Mouse (Mus musculus): ENCODE measurements around the gene Grk6. TPM values are rescaled to one million over a fixed set of nuclear protein-coding genes. Genes with fewer than 3 reads are reported as not detected.

The Grk6 gene
- polyA plus RNA-seq, 1 experiment, result 109 TPM

DNA sequence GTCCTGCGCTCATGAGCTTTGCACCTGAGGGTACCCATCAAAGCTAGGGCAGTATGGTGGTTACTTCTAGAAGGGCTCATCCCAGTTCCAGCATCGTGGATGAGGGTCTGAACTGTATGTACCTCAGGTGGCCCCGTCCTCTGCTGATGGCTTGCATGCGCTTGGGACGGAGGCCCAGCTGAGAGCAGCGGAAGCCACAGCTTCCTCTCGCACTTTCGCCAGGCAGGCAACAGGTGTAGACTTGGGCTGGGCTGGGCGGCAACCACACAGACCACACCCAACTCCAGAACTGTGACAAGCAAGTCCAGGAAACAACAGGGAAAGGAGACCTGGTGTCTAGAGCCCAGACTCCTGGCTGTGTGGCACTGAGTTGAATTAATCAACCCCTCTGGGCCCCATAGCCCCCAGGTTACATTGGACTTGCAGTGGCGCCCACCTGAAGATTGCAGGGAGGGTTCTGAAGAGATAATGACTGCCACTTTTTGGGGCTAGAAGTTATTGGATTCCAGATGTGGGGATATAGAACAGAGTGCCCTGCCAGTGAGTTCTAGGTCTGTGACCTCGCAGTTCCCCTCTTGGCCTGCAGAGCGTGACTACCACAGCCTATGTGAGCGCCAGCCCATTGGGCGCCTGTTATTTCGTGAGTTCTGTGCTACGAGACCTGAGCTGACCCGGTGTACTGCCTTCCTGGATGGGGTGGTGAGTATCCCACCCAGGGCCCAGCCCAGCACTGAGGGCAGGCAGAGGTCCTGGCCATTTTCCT is 5.0 kb downstream of the Grk6 start:
- TF ChIP-seq POLR2A (IDR thresholded peaks at IDR 0.05; ENCODE audit: borderline replicate concordance, control insufficient read depth, low read depth, low read length) (peak; percentile 77; the same call in 1 of the 2 replicates), CTCF (IDR thresholded peaks at IDR 0.05; ENCODE audit: control insufficient read depth, insufficient read depth, low read length) (no peak)
- Histone ChIP-seq H3K27ac (ENCODE audit: control insufficient read depth, insufficient read depth, low read depth, low read length, poor library complexity) (peak overlapping the region; percentile 79), H3K4me1 (ENCODE audit: control insufficient read depth, insufficient read depth, low read length) (peaks cover 14% of the 10 kb centered on the region; the same call in 1 of the 2 replicates), H3K4me3 (replicated peaks; ENCODE audit: control insufficient read depth, low read depth, low read length) (peak overlapping the region; percentile 33)
- WGBS, result 40% methylated on average over 17 of the region's 17 CpGs

DNA sequence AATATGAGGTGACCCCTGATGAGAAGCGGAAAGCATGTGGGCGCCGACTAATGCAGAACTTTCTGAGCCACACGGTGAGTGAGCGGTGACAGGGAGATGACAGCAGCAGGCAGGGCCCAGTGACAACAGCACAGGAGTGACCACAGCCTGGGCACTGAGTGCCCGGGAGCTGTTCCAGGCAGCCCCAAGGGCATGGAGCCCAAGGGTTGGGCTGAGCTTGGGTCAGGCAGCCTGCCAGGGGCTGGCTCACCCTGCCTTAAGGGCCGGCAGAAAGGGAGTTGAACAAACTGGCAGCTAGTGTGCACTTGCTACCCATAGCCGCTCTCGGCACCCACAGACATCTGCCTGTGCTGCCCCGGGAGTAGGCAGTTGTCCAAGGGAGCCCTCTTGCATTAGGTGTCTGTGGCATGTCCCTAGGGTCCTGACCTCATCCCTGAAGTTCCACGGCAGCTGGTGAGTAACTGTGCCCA is 5.7 kb downstream of the Grk6 start:
- peak overlapping the region; percentile 7 for H3K27ac ChIP-seq (ENCODE audit: control insufficient read depth, insufficient read depth, low read depth, low read length, poor library complexity)
- H3K4me3 ChIP-seq (replicated peaks; ENCODE audit: control insufficient read depth, low read depth, low read length), result no peak overlapping the region
- H3K4me1 ChIP-seq (ENCODE audit: control insufficient read depth, insufficient read depth, low read length), result peaks cover 14% of the 10 kb centered on the region; the same call in 1 of the 2 replicates
- 80% methylated on average over 11 of the region's 11 CpGs for WGBS
- no peak for TF ChIP-seq CTCF (IDR thresholded peaks at IDR 0.05; ENCODE audit: control insufficient read depth, insufficient read depth, low read length)
- no peak for TF ChIP-seq POLR2A (IDR thresholded peaks at IDR 0.05; ENCODE audit: borderline replicate concordance, control insufficient read depth, low read depth, low read length)

DNA sequence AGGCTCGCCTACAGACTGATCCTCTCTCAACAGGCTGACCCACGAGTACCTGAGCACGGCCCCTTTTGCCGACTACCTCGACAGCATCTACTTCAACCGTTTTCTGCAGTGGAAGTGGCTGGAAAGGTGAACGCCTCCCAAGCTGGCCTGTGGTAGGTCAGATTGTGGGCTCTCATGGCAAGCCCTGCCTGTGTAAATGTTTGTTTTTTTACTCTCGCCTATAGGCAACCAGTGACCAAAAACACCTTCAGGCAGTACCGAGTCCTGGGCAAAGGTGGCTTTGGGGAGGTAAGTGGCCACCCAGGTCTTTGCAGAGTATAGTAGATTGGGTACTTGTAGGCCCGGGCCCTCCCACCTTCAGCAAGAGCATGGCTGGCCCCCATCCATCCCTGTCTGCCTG is 6.4 kb downstream of the Grk6 start:
- TF ChIP-seq POLR2A (IDR thresholded peaks at IDR 0.05; ENCODE audit: borderline replicate concordance, control insufficient read depth, low read depth, low read length), result no peak
- TF ChIP-seq CTCF (IDR thresholded peaks at IDR 0.05; ENCODE audit: control insufficient read depth, insufficient read depth, low read length), result no peak
- 88% methylated on average over 10 of the region's 10 CpGs for WGBS
- Histone ChIP-seq H3K4me1 (ENCODE audit: control insufficient read depth, insufficient read depth, low read length) (peaks cover 14% of the 10 kb centered on the region; the same call in 1 of the 2 replicates), H3K4me3 (replicated peaks; ENCODE audit: control insufficient read depth, low read depth, low read length) (no peak overlapping the region), H3K27ac (ENCODE audit: control insufficient read depth, insufficient read depth, low read depth, low read length, poor library complexity) (no peak overlapping the region)

DNA sequence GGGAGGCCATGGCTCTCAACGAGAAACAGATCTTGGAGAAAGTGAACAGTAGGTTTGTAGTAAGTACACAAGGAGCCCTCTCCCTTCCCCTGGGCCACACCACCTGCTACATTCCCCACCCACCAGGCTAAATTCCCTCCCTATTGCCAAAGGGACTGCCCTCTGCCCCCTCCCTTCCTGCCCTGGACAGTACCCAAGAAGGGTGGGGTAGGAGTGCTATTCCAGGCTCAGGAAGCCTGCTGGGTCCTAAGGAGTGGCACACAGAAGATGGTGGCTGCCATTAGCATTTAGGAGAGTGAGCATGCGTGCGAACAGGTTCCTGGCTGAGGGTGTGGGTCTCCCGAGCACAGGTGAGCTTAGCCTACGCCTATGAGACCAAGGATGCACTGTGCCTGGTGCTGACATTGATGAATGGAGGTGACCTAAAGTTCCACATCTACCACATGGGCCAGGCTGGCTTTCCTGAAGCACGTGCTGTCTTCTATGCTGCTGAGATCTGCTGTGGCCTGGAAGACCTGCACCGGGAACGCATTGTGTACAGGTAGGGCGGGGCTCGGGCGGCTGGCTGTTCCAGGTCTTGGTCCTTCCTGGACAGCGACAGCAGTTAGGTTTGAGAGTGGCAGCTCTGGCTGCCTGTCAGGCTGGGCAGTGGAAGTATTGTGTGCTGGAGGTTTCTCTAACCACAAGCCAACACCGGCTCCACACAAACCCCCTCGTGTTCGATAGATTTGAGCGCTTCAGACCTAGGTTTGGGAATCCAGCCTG is 7.1 kb downstream of the Grk6 start:
- no peak for TF ChIP-seq POLR2A (IDR thresholded peaks at IDR 0.05; ENCODE audit: borderline replicate concordance, control insufficient read depth, low read depth, low read length)
- no peak overlapping the region for H3K4me3 ChIP-seq (replicated peaks; ENCODE audit: control insufficient read depth, low read depth, low read length)
- peaks cover 12% of the 10 kb centered on the region; the same call in 1 of the 2 replicates for H3K4me1 ChIP-seq (ENCODE audit: control insufficient read depth, insufficient read depth, low read length)
- H3K27ac ChIP-seq (ENCODE audit: control insufficient read depth, insufficient read depth, low read depth, low read length, poor library complexity), result no peak overlapping the region
- WGBS, result 91% methylated on average over 16 of the region's 16 CpGs

DNA sequence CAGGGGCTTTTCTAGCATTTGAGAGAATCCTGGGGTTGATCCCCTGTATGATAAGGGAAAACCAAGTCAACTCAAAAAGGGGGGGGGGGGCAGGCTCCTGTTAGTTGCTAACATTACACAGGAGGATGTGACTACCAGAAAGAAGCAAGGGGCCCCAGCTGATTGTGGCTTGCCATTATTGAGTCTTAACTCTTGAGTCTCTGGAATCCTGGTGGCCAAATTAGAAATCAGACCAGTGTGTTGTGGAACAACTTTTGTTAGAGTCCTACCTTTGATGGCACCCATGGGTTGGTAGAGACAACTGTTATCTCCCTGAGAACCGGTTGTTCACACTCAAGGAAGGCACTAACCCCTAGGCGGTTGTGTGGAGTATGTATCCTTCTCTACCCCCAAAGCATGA is 18.1 kb downstream of the Grk6 start:
- Histone ChIP-seq H3K4me1 (ENCODE audit: control insufficient read depth, insufficient read depth, low read length) (peaks cover 8% of the 10 kb centered on the region), H3K27ac (ENCODE audit: control insufficient read depth, insufficient read depth, low read depth, low read length, poor library complexity) (no peak overlapping the region), H3K4me3 (replicated peaks; ENCODE audit: control insufficient read depth, low read depth, low read length) (no peak overlapping the region)
- WGBS, result 68% methylated on average over 2 of the region's 2 CpGs
- no peak for TF ChIP-seq CTCF (IDR thresholded peaks at IDR 0.05; ENCODE audit: control insufficient read depth, insufficient read depth, low read length)
- no peak for TF ChIP-seq POLR2A (IDR thresholded peaks at IDR 0.05; ENCODE audit: borderline replicate concordance, control insufficient read depth, low read depth, low read length)

DNA sequence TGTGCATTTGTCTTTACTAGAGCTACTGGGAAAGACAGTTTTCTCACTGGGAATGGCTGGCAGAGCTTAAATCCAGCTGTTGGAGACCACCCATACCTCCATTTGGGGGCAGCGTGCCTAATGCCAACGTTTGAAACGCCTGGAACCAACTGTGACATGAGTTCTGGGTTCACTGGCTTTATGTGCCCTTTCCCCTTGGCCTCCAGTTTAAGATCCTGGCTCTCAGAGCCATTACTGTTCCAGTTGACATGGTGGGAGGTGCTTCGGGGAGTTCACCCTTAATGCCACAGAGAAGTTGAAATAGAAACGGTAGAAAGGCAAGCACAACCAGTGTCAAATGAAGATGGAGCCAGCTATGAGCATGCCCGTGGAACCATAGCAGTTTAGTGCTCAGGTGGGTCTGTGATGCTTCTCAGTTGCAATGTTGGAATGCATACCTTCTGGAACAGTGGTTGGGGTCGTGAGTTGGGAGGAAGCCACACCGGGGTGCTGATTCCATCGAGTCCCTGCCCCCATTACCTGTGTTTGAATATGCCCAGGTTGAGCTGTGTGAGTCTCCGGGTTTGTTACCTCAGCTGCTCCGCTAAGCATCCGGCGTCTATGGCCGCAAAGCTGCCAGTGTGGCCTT is 18.6 kb downstream of the Grk6 start:
- H3K4me3 ChIP-seq (replicated peaks; ENCODE audit: control insufficient read depth, low read depth, low read length), result no peak overlapping the region

DNA sequence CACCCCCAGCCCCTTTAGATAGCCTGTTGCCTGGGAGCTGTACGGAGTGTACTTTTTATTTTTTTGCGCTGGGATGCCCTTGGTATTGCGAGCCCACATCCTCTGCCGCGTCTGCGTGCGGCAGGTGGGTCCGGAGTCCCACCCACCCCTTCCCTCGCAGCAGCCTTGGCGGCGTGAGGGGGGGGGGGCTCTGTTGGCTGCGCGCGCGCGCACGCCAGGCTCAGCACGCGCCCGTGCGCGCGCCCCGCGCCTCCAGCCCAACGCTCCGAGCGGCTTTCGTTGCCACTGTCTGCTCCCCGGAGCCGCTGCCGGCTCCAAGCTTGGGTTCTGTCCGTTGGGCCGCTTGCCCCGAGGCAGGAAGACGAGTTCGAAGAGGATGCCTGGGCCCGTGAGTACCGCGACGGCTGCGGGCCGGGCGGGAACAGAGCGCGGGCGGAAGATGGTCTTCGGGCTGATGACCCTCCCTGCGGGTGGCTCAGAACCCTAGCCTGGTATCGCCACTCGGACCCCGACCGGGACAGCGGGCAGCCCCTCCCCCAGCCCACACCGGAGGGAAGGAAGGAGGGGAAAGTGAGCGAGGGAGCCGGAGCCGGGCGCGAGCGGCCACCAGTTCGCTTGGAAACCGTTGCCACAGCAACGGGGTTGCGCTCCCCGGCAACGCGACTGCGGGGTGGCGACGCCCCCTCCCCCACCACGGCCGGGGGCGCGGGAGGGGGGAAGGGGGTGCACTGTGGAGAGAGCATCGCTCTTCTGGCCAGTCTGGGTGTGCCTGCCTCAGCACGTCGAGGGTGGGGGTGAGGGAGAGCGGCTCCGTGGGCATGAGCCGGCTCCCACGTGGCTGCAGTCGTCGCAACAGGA is 19.4 kb downstream of the Grk6 start, which contains the start of gene Prr7:
Gene Prr7 (plus strand): TSS at position 241 of the 858 bp plus-strand sequence.
- Histone ChIP-seq H3K4me1 (ENCODE audit: control insufficient read depth, insufficient read depth, low read length) (peaks cover 8% of the 10 kb centered on the region), H3K4me3 (replicated peaks; ENCODE audit: control insufficient read depth, low read depth, low read length) (peak within 1 kb of the TSS; percentile 46), H3K27ac (ENCODE audit: control insufficient read depth, insufficient read depth, low read depth, low read length, poor library complexity) (peak within 1 kb of the TSS; percentile 56)
- WGBS, result 1% methylated on average over 84 of the region's 84 CpGs
- TF ChIP-seq CTCF (IDR thresholded peaks at IDR 0.05; ENCODE audit: control insufficient read depth, insufficient read depth, low read length) (no peak), POLR2A (IDR thresholded peaks at IDR 0.05; ENCODE audit: borderline replicate concordance, control insufficient read depth, low read depth, low read length) (no peak)

More for the DNA sequence above, 18.6 kb downstream of the Grk6 start:
- TF ChIP-seq CTCF (IDR thresholded peaks at IDR 0.05; ENCODE audit: control insufficient read depth, insufficient read depth, low read length) (no peak; the same call in 1 of the 2 replicates), POLR2A (IDR thresholded peaks at IDR 0.05; ENCODE audit: borderline replicate concordance, control insufficient read depth, low read depth, low read length) (no peak)
- Histone ChIP-seq H3K4me1 (ENCODE audit: control insufficient read depth, insufficient read depth, low read length) (peaks cover 8% of the 10 kb centered on the region), H3K27ac (ENCODE audit: control insufficient read depth, insufficient read depth, low read depth, low read length, poor library complexity) (no peak overlapping the region)
- WGBS, result 17% methylated on average over 14 of the region's 14 CpGs

Measured in bone marrow, adult 2 months (tissue).